8 mouse cellular contexts compared by ENCODE assay signal in genomic region chr17:21422664-21423599, GRCm38 (mm10). TPM values are rescaled to one million over a fixed set of nuclear protein-coding genes. Genes with fewer than 3 reads are reported as not detected.
DNase-seq lines count a peak whose midpoint lies in the region; ATAC-seq lines count a peak whose summit lies in the region.

Gene Zfp54 (plus strand): TSS chr17:21423227.

- intact Hi-C loops in left cerebral cortex, postnatal 25 days (cut with DNase I) = loop anchor here (1.0 kb wide), 2 partner anchors 151 to 192 kb away; no protein-coding TSS in a partner anchor

- no peaks in the 10 kb centered on the region for H3K27me3 ChIP-seq in intestine, embryonic 16.5 days (replicated peaks; ENCODE audit: control insufficient read depth, insufficient read depth, low read length)

- H3K4me1 ChIP-seq in intestine, embryonic 16.5 days (ENCODE audit: control insufficient read depth, insufficient read depth, low read length) = no peaks in the 10 kb centered on the region

- H3K9me3 ChIP-seq in intestine, embryonic 16.5 days (ENCODE audit: control insufficient read depth, low read length) = no peaks in the 10 kb centered on the region

- H3K9ac ChIP-seq in intestine, embryonic 16.5 days (ENCODE audit: low read depth, low read length) = peak within 1 kb of the TSS; percentile 74

- under 1% methylated on average over 22 of the region's 22 CpGs for WGBS in intestine, embryonic 16.5 days

- peak within 1 kb of the TSS; percentile 57 for H3K4me3 ChIP-seq in intestine, embryonic 16.5 days (ENCODE audit: low read length)

- H3K36me3 ChIP-seq in intestine, embryonic 16.5 days (ENCODE audit: control insufficient read depth, insufficient read depth, low read length) = no peaks in the 10 kb centered on the region

- peak; percentile 88 for DNase-seq in adrenal gland, postnatal 10 days
- peak; percentile 44 for DNase-seq in embryo, embryonic 11.5 days (ENCODE audit: low read depth, low spot score)
- peak; percentile 54 for DNase-seq in gonadal fat pad, adult 2 months (ENCODE audit: low read depth)
- peak; percentile 49 to 72 for DNase-seq in left cerebral cortex, postnatal 25 days (ENCODE audit: low spot score in 2 of 2)
- peak; percentile 65 for DNase-seq in mesoderm, embryonic 11.5 days (ENCODE audit: low read depth, low spot score)
- DNase-seq in right cerebral cortex, postnatal 25 days = peak; percentile 23
- DNase-seq in yolk sac, embryonic 10.5 days (ENCODE audit: low spot score) = peak; percentile 83

- H3K27ac ChIP-seq in intestine, embryonic 16.5 days (ENCODE audit: low read length) = peak within 1 kb of the TSS; percentile 88

- ATAC-seq in intestine, embryonic 16.5 days = peak; percentile 100

- H3K4me2 ChIP-seq in intestine, embryonic 16.5 days (ENCODE audit: low read depth, low read length) = peak within 1 kb of the TSS; percentile 92

RNA-seq across cellular contexts. Expression of gene Zfp54, which starts in this region (rescaled TPM):
- 1 to 10 TPM; 1.5 to 2.2 TPM for total RNA-seq in adrenal gland, postnatal 10 days (2021)
- 1.1 and 1.6 TPM in 2 replicates for polyA plus RNA-seq in gonadal fat pad, adult 2 months (2012; rRNA removed)
- 7.5 and 7.9 TPM in 2 replicates for polyA plus RNA-seq in intestine, embryonic 16.5 days (2015; fragmentation: Nextera tagmentation; extraction: Ambion mirVana)
- total RNA-seq in left cerebral cortex, postnatal 25 days (2021) = 1 to 10 TPM in 1 of 2 experiments, under 1 TPM in 1; 0.64 to 1.0 TPM

Comparison
In these comparisons a context has a peak if more than half of its experiments do, and no peak if none do; other contexts are left out.
1. Peak in every context shown above with its lines: DNase-seq, ATAC-seq, H3K4me3 ChIP-seq and H3K27ac ChIP-seq.
2. DNase-seq: peak in every context shown above with its lines; median percentile 88 in adrenal gland, postnatal 10 days; 83 in yolk sac, embryonic 10.5 days; 65 in mesoderm, embryonic 11.5 days; 60 in left cerebral cortex, postnatal 25 days; 54 in gonadal fat pad, adult 2 months; 44 in embryo, embryonic 11.5 days; 23 in right cerebral cortex, postnatal 25 days.